Comparison of ENCODE assay signal across 20 mouse cellular contexts in the genomic region with DNA sequence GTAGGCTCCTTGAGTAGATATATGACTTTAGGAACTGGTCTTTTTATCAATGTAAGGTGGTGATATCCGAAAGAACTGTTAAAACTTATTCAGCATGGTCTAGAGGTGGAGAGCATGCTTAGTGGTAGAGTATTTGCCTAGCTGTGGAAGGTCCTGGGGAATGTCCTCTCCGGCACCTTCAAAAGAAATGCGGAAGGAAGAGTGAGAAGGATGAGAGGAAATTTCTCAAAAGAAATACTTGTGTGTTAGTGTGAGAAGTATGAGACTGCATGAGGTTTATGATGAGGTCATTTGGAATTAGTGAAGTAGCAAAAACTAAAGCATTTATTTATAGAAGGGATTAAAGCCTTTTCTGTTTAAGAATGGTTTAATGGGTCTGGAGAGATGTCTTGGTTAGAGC. TPM values are rescaled to one million over a fixed set of nuclear protein-coding genes. Genes with fewer than 3 reads are reported as not detected.
DNase-seq lines count a peak whose midpoint lies in the region; ATAC-seq and TF ChIP-seq lines count a peak whose summit lies in the region.
"Had no signal": no experiment of that assay in that cellular context is flagged by ENCODE, and none has a peak within 500 bp of the region (broad histone marks: within the 10 kb centered on the region; RNA-seq: fewer than 3 reads in every experiment).

No protein-coding gene starts in this region.

- no peak overlapping the region for H3K4me3 ChIP-seq in midbrain, embryonic 11.5 days (ENCODE audit: low read depth, low read length)
- no peak overlapping the region for H3K4me3 ChIP-seq in midbrain, embryonic 10.5 days

- H3K27me3 ChIP-seq in midbrain, embryonic 11.5 days (ENCODE audit: control insufficient read depth, insufficient read depth, low read length): no peaks in the 10 kb centered on the region
- H3K27me3 ChIP-seq in midbrain, embryonic 10.5 days (ENCODE audit: low read depth, poor library complexity, severe bottlenecking): no peaks in the 10 kb centered on the region
- no peaks in the 10 kb centered on the region for H3K27me3 ChIP-seq in Patski
- H3K27me3 ChIP-seq: CH12.LX had no signal

- POLR2A ChIA-PET in Patski (lab: Charles Lee): interaction anchor here (1.4 kb wide), 1 partner anchor 9 kb away, joined by 4 read pairs; no protein-coding TSS in a partner anchor

- H3K4me1 ChIP-seq in midbrain, embryonic 11.5 days (ENCODE audit: control insufficient read depth, insufficient read depth, low read length): no peaks in the 10 kb centered on the region
- H3K4me1 ChIP-seq in midbrain, embryonic 10.5 days: no peaks in the 10 kb centered on the region

- ATAC-seq in midbrain, embryonic 11.5 days (ENCODE audit: low FRiP score): no peak
- ATAC-seq in Patski: peak; percentile 60
- ATAC-seq: activated CD4-positive, CD25-positive, alpha-beta regulatory T cell, adult 4 months; CD4-positive, CD25-positive, alpha-beta regulatory T cell, adult 4 months had no signal

- H3K9ac ChIP-seq in midbrain, embryonic 11.5 days (ENCODE audit: low read length): no peak overlapping the region

- CTCF ChIA-PET in Patski (lab: Charles Lee): interaction anchor here (0.9 kb wide), 1 partner anchor 128 kb away, joined by 3 read pairs; no protein-coding TSS in a partner anchor

- peaks cover 26% of the 10 kb centered on the region for H3K36me3 ChIP-seq in midbrain, embryonic 11.5 days (ENCODE audit: control insufficient read depth, insufficient read depth, low read length)
- peaks cover 100% of the 10 kb centered on the region for H3K36me3 ChIP-seq in midbrain, embryonic 10.5 days

- TF ChIP-seq CTCF in Patski (IDR thresholded peaks at IDR 0.05): no peak

- DNase-seq in midbrain, embryonic 11.5 days (ENCODE audit: low spot score, missing footprints): peak; percentile 54
- no peak for DNase-seq in midbrain, embryonic 10.5 days (ENCODE audit: low spot score)
- peak; percentile 69 for DNase-seq in Patski (ENCODE audit: low read depth, low spot score)
- DNase-seq in urinary bladder, postnatal 14 days (ENCODE audit: low spot score): no peak
- DNase-seq: adrenal gland, adult 2 months; adrenal gland, adult 8-10 months; adrenal gland, postnatal 10 days; adrenal gland, postnatal 14 days; adrenal gland, postnatal 25 days; adrenal gland, postnatal 36 days; B cell, adult 2 months; cerebellum, adult 11 months; cerebellum, adult 11-12 months; cerebellum, adult 18-20 months; cerebellum, adult 2 months had no signal

- H3K9me3 ChIP-seq in midbrain, embryonic 11.5 days (ENCODE audit: control insufficient read depth, low read length): no peaks in the 10 kb centered on the region
- no peaks in the 10 kb centered on the region for H3K9me3 ChIP-seq in midbrain, embryonic 10.5 days (replicated peaks)
- H3K9me3 ChIP-seq: G1E had no signal

- H3K4me2 ChIP-seq in midbrain, embryonic 11.5 days: no peak overlapping the region

- no peak overlapping the region for H3K27ac ChIP-seq in midbrain, embryonic 11.5 days (ENCODE audit: low read depth, low read length)
- no peak overlapping the region for H3K27ac ChIP-seq in midbrain, embryonic 10.5 days (replicated peaks)

- WGBS in midbrain, embryonic 11.5 days: 95% methylated on average over 3 of the region's 3 CpGs
- WGBS in midbrain, embryonic 10.5 days: 97% methylated on average over 3 of the region's 3 CpGs

- in situ Hi-C loops in Patski (cut with MboI; ENCODE audit: low pct_unique_long_range_greater_than_20kb): no loop called here

RNA-seq across cellular contexts. Expression of a gene that starts 9.7 kb away (rescaled TPM):
- 127 and 137 TPM in 2 replicates for polyA plus RNA-seq in midbrain, embryonic 11.5 days (2014; fragmentation: Nextera tagmentation; extraction: Ambion mirVana)
- polyA plus RNA-seq in midbrain, embryonic 10.5 days (2016; fragmentation: Nextera tagmentation; extraction: Ambion mirVana): 130 and 131 TPM in 2 replicates
- polyA plus RNA-seq in Patski (2021): 113 TPM

RNA-seq across cellular contexts. Expression of a gene that starts 18.3 kb away (rescaled TPM):
- polyA plus RNA-seq in midbrain, embryonic 11.5 days (2014; fragmentation: Nextera tagmentation; extraction: Ambion mirVana): 16.9 and 19.6 TPM in 2 replicates
- 27.6 and 28.7 TPM in 2 replicates for polyA plus RNA-seq in midbrain, embryonic 10.5 days (2016; fragmentation: Nextera tagmentation; extraction: Ambion mirVana)
- polyA plus RNA-seq in Patski (2021): 147 TPM

RNA-seq across cellular contexts. Expression of a gene that starts 54.8 kb away (rescaled TPM):
- polyA plus RNA-seq in midbrain, embryonic 11.5 days (2014; fragmentation: Nextera tagmentation; extraction: Ambion mirVana): 5.8 and 6.4 TPM in 2 replicates
- 5.5 and 5.8 TPM in 2 replicates for polyA plus RNA-seq in midbrain, embryonic 10.5 days (2016; fragmentation: Nextera tagmentation; extraction: Ambion mirVana)
- polyA plus RNA-seq in Patski (2021): 17.0 TPM
- polyA plus RNA-seq: activated CD4-positive, CD25-positive, alpha-beta regulatory T cell, adult 4 months; CD4-positive, CD25-positive, alpha-beta regulatory T cell, adult 4 months had no signal

RNA-seq across cellular contexts. Expression of a gene that starts 59.6 kb away (rescaled TPM):
- 0.18 and 0.40 TPM in 2 replicates for polyA plus RNA-seq in midbrain, embryonic 11.5 days (2014; fragmentation: Nextera tagmentation; extraction: Ambion mirVana)
- 0.67 and 0.72 TPM in 2 replicates for polyA plus RNA-seq in midbrain, embryonic 10.5 days (2016; fragmentation: Nextera tagmentation; extraction: Ambion mirVana)
- 0.76 TPM for polyA plus RNA-seq in Patski (2021)
- polyA plus RNA-seq: C2C12 had no signal

Comparison
In these comparisons a context has a peak if more than half of its experiments do, and no peak if none do; other contexts are left out.
1. DNase-seq: peak in midbrain, embryonic 11.5 days (single experiment) and Patski (single experiment); none in midbrain, embryonic 10.5 days (single experiment) and urinary bladder, postnatal 14 days (single experiment).